Mouse (Mus musculus) adrenal gland, postnatal 10 days (tissue): ENCODE measurements around the gene Mfap1a. TPM values are rescaled to one million over a fixed set of nuclear protein-coding genes. Genes with fewer than 3 reads are reported as not detected.
"Not testable (repeated sequence)": the region's sequence is repeated elsewhere in the genome, so short reads cannot be mapped to it uniquely, and the experiment has no call there.

Experiments
- DNase-seq: peaks from one replicate; pipeline ENCODE4 v3.0.0; 2021; ENCODE audit warnings: mixed read lengths
- total RNA-seq, 2 experiments: library from RNA; stranded (reverse); gene quantifications; 2 replicates each; pipeline ENCODE4 v1.2.3; 2021

The Mfap1a gene
- total RNA-seq, 2 experiments from 2014 or later = 24.5 to 25.7 TPM

DNA sequence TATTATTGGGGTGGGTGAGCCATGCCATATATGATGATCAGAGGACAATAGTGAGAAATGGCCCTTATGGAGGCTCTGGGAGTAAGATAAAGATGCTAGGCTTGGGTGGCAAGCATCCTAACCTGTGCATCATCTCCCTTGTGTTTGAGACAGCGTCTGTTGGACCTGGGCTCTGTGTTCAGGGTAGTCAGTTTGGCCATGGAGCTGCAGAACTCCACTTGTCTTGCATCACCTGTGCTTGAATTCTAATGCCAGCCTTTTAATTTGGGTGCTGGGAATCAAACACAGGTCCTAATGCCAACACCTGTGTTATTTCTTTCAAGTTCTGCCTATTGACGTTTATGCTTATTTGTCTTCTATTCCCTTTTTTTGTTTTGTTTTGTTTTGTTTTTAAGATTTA, 31.2 kb downstream of the Mfap1a start:
- not testable (repeated sequence) for DNase-seq

DNA sequence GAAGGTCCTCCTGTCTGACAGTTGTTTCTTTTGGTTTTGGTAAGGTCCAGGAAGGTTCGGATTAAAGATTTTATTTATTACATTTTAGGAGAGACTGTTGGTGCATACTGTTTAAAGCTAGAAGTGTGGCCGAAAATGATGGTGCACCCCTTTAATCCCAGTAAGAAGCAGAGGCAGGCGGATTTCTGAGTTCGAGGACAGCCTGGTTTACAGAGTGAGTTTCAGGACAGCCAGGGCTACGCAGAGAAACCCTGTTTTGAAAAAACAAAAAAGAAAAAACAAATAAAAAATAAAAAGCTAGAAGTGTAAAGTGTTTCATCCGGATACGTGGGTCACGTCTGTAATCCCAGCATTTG, 32.3 kb downstream of the Mfap1a start:
- peak; percentile 33 for DNase-seq

DNA sequence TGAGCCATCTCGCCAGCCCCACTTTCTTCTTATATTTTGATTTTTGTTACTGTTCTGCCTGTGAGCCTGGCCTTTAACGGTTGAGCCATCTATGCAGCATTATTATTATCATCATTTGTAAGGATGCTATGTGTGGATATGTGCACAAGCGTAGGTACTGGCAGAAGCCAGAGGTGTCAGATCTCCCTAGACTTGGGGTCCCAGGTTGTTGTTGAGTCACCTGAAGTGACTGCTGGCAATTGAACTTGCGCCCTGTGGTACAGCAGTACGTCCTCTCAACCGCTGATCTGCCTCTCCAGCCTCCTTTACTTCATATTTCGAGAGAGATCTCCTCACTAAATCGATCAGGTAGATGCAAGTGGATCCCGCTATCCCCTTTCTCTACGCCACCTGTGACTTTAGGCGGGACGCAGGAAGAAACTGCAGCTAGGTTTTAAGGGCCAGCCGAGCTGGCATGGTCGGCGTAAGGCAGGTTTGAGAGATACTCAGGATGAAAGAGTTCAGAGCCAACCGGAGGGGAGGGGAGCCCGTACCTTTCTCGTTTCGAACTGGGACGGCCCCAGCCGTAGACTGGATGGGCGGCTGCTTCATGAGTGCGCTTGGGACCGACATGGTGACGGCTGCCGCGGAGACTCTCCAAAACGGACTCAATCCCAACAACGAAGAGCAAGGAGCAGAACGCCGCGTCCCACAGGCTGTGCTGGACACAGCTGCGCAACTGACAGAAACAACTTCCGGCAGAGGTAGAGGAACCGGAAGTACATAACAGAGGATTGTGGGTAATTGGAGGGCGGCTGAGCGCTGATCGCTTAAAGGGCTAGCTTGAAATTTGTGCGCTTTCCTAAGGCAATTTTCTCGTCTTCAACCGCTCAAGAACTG, 32.9 kb downstream of the Mfap1a start, which contains the start of gene Mfap1b:
Gene Mfap1b (minus strand): TSS at position 767 of the 879 bp plus-strand sequence.
- peak; percentile 84 for DNase-seq

DNA sequence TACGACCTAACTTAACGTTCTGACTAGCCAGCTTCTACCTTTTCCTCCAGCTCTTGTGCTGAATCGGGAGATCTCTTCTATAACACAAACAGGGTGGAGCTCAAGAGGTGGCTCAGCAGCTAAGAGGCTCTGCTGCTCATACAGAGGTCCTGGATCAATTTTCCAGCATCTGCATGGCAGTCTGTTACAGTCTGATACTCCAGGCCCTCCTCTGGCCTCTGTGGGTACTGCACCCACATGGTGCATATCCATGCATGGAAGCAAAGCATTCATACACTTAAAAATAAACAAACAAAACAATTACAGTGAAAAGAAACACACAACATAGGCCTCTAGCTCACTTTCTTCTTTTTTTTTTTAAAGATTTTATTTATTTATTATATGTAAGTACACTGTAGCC, 33.7 kb downstream of the Mfap1a start:
- DNase-seq = not testable (repeated sequence)

DNA sequence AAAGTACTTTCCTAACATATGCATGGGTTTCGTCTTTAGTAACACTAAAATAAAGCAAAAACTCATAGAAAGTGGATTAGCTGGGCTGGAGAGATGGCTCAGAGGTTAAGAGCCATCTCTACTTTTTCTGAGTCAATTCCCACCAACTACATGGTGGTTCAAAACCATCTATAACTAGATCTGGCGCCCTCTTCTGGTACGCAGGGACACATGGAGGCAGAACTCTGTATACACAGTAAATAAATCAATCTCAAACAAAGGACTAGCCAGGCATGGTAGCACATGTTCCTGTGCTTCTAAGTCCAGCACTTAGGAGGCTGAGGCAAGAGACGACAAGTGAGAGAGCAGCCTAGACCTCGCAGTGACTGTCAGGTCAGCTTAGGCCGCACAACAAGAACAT, 37.5 kb downstream of the Mfap1a start:
- DNase-seq = not testable (repeated sequence)

DNA sequence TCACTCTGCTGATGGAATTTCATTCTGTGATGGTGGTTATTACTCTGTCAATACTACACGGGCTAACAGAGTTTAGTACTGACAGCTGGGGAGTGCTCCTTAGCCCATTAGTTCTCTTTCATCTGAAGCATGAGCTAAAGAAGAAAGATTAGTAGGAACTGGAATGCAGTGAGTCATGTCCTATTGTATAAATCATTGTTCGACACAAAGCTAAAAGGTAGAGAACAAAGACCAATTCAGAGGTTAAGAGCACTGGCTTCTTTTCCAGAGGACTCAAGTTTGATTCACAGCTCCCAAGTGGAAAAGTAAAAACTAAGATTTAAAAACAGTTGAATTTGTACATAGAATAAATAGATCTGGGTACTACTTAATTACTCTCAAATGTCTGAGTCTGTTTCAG, 46.4 kb downstream of the Mfap1a start:
- DNase-seq = no peak

DNA sequence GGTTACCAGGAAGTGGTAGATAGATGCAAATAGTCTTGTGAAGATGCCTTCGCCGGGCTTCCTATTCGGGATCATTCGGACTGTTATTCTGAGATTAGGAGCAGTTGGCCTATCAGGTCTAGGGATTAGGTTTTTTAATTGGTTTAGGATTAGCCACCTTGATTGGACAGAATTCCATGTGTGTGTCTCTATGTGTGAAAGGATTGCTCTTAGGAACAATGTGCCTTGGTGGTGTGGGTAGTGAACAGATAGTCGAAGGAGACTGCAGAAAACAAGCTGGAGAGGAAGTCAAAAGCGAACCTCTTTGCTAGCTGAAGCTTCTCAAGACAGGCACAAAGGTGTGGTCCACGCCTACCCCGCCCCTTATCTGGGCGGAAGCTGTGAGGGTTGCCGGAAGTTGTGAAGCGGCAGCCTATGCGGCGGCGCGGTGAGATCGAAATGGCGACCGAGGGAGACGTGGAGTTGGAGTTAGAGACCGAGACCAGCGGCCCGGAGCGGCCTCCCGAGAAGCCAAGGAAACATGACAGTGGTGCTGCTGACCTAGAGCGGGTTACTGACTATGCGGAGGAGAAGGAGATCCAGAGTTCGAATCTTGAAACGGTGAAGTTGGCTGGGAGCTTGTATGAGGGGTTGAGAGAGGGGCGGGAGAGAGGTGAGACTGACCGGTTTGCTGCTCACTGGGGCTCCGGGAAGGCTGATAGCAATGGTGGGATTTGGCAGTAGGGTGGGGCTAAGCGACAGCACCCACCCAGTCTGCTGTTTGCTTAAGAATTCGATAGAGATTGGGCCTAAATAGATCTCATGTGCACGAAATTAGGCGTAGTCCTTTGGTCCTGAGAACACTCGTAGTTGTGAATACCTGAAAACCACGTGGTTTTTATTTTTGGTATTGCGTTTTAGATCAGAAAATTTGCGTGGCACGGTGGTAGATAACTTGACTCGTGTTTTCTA, 49.5 kb downstream of the Mfap1a start, which contains the start of gene Serinc4:
Gene Serinc4 (minus strand): TSS at position 90 of the 951 bp plus-strand sequence.
- DNase-seq = peak; percentile 91

DNA sequence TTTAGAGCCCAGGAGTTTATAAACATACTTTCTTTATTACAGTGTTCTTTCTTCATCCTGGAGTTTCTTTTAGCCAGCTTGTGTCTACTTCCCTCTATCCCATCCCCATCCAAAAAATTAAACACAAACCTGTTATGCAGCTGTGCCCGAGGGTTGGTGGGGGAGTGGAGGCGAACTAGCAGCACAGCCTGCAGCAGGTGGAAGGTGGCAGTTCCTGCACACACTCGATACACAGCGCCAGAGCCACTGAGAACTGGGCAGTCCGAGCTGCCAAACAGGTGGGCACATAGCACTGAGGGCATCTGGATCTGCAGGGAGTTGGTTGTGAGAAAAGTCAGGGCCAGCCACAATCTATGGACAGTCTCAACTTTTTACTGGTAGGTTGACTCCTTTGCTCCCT, 50.9 kb downstream of the Mfap1a start:
- DNase-seq = no peak

DNA sequence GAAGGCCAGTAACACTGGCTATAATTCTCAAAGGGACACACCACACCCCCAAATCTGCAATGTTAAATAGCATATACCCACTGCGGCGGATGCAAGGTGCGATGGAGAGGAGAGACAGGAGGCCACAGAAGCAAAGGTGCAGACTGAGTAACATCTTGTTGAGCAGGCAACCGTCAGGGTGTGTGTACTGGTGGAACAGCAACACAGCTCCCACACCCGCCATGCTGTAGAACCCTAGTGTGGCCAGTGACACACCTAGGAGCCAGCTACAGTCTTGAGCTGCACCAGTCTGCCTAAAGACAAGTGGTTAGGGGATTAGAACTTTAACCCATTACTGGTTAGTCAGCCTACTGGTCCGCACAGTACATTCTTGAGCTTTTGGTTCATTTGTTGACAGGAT, 52.5 kb downstream of the Mfap1a start:
- no peak for DNase-seq

DNA sequence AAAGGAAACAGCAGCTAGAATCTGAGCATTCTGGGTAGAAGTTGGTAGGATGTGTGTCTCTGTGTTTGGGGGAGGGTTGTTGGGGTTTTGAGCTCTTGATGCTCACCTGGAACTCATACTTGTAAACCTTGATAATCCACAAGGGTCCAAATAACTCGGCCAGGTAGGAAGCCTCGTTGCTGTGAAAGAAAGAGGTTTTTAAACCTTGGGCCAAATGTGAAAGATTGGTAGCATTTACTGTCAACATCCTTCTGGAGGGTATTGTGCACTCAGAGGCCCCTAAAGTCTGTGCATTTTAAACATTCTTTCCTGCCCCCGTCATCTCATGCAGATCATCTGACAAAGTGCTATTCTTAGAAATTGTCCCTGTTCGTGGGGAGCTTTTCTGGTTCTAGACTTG, 53.5 kb downstream of the Mfap1a start, which contains the start of gene Hypk:
Gene Hypk (plus strand): TSS at position 301 of the 400 bp plus-strand sequence.
- no peak for DNase-seq

DNA sequence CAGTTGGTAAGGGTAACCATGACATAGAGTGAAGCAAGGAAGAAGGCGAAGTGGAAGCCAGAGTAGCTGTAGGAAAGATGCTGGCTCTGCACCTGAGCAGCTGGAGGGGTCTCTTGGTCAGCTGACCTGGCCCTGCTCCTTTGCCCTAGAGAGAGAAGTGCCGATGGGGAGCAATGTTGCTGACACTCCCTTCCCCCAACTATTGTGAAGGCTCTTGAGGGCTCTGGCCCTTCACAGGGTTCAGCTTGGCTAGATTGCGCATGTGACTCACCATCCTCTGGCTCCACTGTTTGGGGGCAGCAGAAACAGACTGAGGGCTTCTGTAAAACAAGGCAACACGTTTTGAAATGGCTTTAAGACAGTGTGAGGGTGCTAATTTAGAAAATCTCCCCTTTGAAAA, 54.1 kb downstream of the Mfap1a start:
- no peak for DNase-seq

DNA sequence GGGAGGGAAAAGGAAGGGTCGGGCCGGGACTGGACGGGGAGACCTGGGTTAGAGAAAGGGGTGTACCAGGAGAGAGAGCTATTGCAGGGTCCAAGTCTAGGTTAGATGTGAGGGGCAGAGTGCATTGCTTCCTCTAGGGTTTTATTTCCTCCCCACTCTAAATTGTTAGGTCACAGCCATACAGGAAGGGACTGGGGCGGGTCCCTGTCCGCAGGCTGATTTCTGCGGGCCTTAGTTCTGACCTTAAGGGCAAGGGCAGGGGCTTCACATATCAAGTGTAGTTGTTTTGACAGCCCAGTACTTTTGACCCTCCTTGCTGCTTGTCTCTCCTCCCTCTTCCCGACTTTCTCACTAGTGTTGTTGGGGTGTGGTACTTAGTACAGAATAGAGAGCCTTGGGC, 56.4 kb downstream of the Mfap1a start:
- DNase-seq = no peak

DNA sequence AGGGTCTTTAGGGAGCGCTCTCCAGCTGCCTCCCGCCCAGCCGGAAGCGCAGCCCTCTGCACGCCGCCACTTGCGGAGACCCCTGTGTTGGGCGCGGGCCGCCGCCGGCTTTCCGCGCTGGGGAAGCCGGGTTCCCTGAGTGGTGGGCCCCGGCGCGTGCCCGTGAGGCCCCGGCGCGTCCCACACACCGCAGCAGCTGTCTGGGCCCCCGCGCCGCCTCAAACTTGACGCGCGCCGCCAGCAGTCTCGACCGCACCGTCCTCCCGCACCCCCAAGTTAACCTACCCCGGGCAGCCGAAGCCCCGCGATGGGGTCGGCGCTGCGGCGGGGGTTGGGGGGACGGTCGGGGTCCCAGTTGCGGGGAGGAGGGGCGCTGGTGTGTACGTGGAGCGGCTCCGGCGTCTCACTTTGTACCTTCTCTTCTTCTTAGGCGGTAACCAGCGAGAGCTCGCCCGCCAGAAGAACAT, 56.9 kb downstream of the Mfap1a start:
- peak; percentile 57 for DNase-seq

DNA sequence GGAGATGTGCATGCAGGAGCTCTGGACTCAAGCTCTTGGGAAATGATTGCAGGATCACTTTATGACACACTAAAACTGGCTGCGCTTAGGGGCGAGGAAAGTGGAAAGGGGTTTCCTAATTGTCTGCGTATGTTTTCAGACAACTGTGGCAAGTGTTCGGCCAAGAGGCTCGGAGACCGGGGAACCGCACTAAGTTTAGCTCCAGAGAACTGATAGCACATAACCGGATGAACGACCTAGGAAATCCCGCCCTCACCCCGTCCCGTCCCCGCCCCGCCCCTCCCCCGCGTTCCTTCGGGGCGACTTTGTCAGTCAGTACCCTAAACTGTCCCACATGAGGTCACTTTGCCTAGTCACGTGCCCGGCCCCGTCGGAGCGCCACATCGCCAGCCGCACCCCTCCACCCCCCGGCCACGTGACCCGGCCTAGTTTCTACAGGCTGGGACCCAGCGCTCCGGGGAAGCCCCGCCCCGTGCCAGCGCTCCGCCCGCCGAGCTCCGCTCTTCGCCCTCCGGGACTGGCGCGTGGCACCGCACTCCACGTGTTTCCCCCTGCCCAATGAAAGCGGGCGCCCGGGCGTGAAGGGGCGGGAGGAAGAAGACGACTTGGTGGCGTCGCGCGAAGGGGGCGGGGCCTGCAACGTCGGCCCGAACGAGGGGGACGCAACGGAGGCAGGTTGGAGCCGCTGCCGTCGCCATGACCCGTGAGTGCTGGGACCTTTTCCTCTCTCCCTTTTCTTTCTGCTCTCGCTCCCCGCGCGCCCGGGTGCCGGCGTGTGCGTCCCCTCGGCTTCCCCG, 57.5 kb downstream of the Mfap1a start, which contains the start of gene Serf2:
Gene Serf2 (plus strand): TSS at position 457 of the 797 bp plus-strand sequence.
- peak; percentile 100 for DNase-seq

DNA sequence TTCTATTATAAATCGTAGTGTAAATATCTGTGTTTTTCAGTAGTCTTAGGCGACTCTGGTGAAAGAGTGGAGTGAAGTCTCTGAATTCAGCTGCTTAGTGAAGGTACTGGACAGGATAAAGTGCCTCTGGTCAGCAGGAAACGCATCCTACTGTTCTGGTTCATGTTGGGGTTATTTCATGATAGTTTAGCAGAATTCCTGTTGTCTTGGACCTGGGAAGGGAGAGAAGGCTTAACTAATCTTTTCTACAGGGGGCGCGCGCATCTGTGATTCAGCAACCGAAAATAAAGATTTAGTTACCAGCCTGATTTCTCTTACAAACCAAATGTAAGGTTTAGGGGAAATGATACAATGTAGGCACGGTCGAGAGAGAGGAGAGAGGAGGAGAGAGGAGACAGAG, 58.3 kb downstream of the Mfap1a start:
- DNase-seq = peak; percentile 59

DNA sequence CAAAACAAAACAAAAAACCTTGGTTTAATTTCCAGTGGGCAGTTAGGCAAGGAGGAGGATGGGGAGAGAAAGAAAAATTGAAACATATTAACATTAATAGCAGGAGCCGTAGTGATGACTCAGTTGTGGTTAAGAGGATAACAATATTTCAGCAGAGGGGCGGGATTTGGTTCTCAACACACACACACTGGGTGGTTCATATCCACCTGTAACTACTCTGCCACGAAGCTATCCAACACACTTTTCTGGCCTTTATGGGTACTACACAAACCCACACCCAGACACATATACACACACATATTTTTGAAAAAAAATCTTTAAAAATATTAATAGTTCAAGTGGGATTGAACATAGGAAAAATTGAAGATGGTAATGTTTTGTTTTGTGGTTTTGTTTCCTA, 59.5 kb downstream of the Mfap1a start:
- no peak for DNase-seq

DNA sequence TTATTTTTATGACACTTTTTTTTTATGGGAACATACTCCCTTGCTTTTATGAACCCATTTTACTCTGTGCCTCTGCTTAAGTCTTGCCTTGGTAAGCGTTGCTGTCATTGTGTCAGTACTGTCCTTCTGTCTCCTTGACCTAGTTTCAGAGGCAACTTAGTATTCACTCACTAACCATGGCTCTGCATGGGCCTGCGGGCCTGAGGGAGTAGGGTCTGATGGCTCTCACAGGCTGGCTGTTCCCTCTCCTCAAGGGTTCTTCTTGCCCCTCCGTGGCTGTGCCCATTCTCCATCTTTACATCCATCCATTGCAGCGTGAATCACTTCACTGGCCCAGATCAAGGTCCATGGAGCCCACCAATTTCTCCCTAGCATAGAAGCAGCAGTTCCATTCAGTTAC, 60.0 kb downstream of the Mfap1a start:
- DNase-seq = no peak

DNA sequence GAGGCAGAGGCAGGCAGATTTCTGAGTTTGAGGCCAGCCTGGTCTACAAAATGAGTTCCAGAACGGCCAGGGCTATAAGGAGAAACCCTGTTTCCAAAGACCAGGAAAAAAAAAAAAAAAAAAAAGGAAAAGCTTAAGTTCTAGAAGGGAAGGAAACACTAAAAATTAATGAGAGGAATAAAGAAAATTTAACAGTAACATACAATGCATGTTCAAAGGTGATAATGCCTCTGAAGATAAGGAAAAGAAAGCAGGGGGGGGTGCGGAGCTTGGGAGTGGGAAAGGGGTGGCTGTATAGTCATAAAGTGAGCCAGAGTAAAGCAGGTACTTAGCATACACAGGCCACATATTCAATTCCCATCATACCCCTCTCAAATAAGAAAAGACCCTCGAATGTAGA, 61.3 kb downstream of the Mfap1a start:
- no peak for DNase-seq

DNA sequence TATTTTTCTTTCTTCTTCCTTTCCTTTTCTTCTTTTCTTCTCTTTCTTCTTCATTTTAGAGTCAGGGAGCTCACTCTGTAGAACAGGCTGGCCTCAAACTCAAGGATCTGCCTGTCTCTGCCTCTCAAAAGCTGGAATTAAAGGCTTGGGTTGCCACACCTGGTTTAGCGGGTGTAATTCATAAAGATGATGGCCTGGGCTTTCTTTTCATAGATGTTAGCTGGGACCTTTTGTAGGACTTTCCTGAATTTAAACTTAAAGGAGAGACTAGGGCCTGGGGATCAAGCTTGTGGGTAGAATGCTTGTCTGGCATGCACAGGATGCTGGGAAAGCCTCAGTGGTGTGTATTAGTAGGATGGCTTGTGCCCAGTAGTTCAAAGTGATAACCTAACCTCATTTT, 62.3 kb downstream of the Mfap1a start, which contains the start of gene Ell3:
Gene Ell3 (minus strand): TSS at position 101 of the 400 bp plus-strand sequence.
- no peak for DNase-seq

DNA sequence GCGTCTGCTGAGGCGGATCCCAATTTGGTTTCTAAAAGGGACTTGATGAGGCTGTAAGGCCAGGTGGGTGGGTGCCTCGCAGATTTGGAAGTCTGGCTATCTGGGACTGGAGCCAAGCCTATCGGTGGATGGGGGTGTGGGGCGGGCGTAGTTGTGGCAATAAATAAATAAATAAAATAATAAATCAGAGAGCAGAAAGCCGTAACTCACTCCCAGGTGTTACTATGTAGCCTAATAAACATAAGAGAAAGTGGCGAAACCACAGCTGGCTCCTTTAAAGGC, 63.5 kb downstream of the Mfap1a start:
- no peak for DNase-seq

DNA sequence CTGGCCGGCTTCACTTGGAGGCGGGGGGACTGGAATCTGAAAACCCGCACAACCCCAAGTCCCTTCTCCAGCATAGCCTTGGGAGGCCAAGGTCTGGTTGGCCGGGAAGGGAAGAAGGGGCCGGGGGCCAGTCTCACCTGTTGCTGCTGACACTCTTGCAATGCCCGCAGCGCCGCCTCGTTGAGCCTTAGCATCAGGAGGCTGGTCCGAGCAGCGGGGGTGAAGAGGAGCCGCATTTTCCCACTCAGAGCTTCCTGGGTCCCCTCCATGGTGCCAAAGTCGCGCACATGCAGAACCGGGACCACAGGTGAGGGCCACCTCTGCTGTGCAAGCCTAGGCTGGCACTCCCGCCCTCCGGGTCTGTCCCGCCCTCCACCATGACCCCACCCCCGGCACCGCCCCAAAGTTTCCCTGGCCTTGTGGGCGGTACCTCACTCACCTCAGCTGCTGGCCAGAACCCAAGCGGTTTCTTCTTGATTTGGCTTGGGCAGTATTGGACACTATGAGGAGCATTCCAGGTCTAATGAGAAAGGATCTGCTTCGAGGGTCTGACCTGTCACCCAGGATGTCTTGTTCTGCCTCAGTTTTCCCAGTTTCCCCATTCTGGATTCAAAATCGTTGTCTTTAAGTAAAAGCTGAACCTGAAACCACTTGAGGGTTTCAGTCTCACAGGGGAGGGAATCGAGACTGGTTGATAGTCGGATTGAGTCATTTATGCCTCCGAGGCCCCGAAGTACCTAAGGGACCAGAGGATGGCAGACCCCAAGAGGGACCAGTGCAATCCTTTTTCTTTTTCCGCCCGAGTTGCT, 64.0 kb downstream of the Mfap1a start:
- peak; percentile 89 for DNase-seq
